Mouse (Mus musculus) left cerebral cortex, adult 2 months (tissue): ENCODE results near the gene Tnik. TPM values are rescaled to one million over a fixed set of nuclear protein-coding genes. Genes with fewer than 3 reads are reported as not detected.

Experiments used
- DNase-seq, 2 experiments: peaks; one replicate each; pipeline ENCODE4 v3.0.0; 2021 to 2022; ENCODE audit warnings: low spot score in 2 of 2, mixed read lengths in 1 of 2; ENCODE audit errors: extremely low spot score in 1 of 2
- H3K27ac ChIP-seq: fragments of 200-600 bp; 2 replicates; pipeline ENCODE4 v1.8.1; 2022
- H3K4me3 ChIP-seq: fragments of 200-600 bp; 2 replicates; pipeline ENCODE4 v1.8.1; 2022
- CTCF ChIP-seq: fragments of 200-600 bp; IDR thresholded peaks from 2 replicates; pipeline ENCODE4 v1.8.1; 2022; ENCODE audit warnings: antibody characterized with exemption, mild to moderate bottlenecking, moderate library complexity
- intact Hi-C: fragments of 180-260 bp; cut with DNase I; formaldehyde crosslinking; loops from one replicate; pipeline ENCODE4 v1.15.1; 2025
- total RNA-seq, 2 experiments: library from RNA; stranded (reverse); gene quantifications; 2 replicates each; pipeline ENCODE4 v1.2.3; 2021

The Tnik gene
- total RNA-seq, 2 experiments from 2014 or later = 205 to 221 TPM

GRCm38 (mm10) chr3:28363441-28364125 is 100.6 kb downstream of the Tnik start:
- no peak overlapping the region for H3K4me3 ChIP-seq
- no peak overlapping the region for H3K27ac ChIP-seq
- no peak for TF ChIP-seq CTCF
- no peak for DNase-seq
- intact Hi-C loops = no loop called here

GRCm38 (mm10) chr3:28368746-28369145 is 105.7 kb downstream of the Tnik start:
- no peak for TF ChIP-seq CTCF
- H3K27ac ChIP-seq = no peak overlapping the region
- no peak overlapping the region for H3K4me3 ChIP-seq
- DNase-seq = no peak
- intact Hi-C loops = no loop called here

GRCm38 (mm10) chr3:28369266-28369665 is 106.3 kb downstream of the Tnik start:
- DNase-seq = no peak
- no peak for TF ChIP-seq CTCF
- intact Hi-C loops = no loop called here
- H3K4me3 ChIP-seq = no peak overlapping the region
- H3K27ac ChIP-seq = no peak overlapping the region

GRCm38 (mm10) chr3:28369698-28370097 is 106.7 kb downstream of the Tnik start:
- TF ChIP-seq CTCF = no peak
- Histone ChIP-seq H3K27ac (no peak overlapping the region), H3K4me3 (no peak overlapping the region)
- no peak for DNase-seq
- intact Hi-C loops = no loop called here

- DNase-seq = no peak
- no peak overlapping the region for H3K27ac ChIP-seq
- no peak overlapping the region for H3K4me3 ChIP-seq
- TF ChIP-seq CTCF = no peak
- intact Hi-C loops = no loop called here
These were observed 108.6 kb downstream of the Tnik start for GRCm38 (mm10) chr3:28371583-28371982.

GRCm38 (mm10) chr3:28372459-28372858 is 109.4 kb downstream of the Tnik start:
- H3K27ac ChIP-seq = no peak overlapping the region
- no peak overlapping the region for H3K4me3 ChIP-seq
- no peak for TF ChIP-seq CTCF
- intact Hi-C loops = no loop called here
- DNase-seq = no peak

- no peak for DNase-seq
- H3K27ac ChIP-seq = no peak overlapping the region
- TF ChIP-seq CTCF = no peak
- H3K4me3 ChIP-seq = no peak overlapping the region
- intact Hi-C loops = no loop called here
These were observed 111.9 kb downstream of the Tnik start for GRCm38 (mm10) chr3:28374738-28375510.

- Histone ChIP-seq H3K4me3 (no peak overlapping the region), H3K27ac (no peak overlapping the region)
- intact Hi-C loops = no loop called here
- TF ChIP-seq CTCF = no peak
- no peak for DNase-seq
These were observed 117.2 kb downstream of the Tnik start for GRCm38 (mm10) chr3:28380224-28380623.

GRCm38 (mm10) chr3:28383526-28384126 is 120.6 kb downstream of the Tnik start:
- DNase-seq = no peak
- intact Hi-C loops = no loop called here
- H3K4me3 ChIP-seq = no peak overlapping the region
- TF ChIP-seq CTCF = no peak
- H3K27ac ChIP-seq = no peak overlapping the region

- no peak for DNase-seq
- no peak overlapping the region for H3K4me3 ChIP-seq
- no peak for TF ChIP-seq CTCF
- intact Hi-C loops = no loop called here
- H3K27ac ChIP-seq = no peak overlapping the region
These were observed 122.4 kb downstream of the Tnik start for GRCm38 (mm10) chr3:28385199-28385975.

- Histone ChIP-seq H3K4me3 (no peak overlapping the region), H3K27ac (no peak overlapping the region)
- TF ChIP-seq CTCF = peak; percentile 21
- DNase-seq = no peak
- intact Hi-C loops = no loop called here
These were observed 125.5 kb downstream of the Tnik start for GRCm38 (mm10) chr3:28388540-28388939.

GRCm38 (mm10) chr3:28390183-28390582 is 127.2 kb downstream of the Tnik start:
- intact Hi-C loops = no loop called here
- no peak for TF ChIP-seq CTCF
- H3K4me3 ChIP-seq = no peak overlapping the region
- no peak for DNase-seq
- H3K27ac ChIP-seq = no peak overlapping the region
